Mouse (Mus musculus) liver, embryonic 16.5 days (tissue): Measurements from ENCODE around the gene Ndufs3. TPM values are rescaled to one million over a fixed set of nuclear protein-coding genes. Genes with fewer than 3 reads are reported as not detected.

Experiments
- ATAC-seq: fragments of 200-750 bp; cut with Nextera tagmentation; 2 replicates; pipeline ENCODE4 v1.8.0; 2017; ENCODE audit warnings: low read depth, mild to moderate bottlenecking, moderate number of reproducible peaks, moderate library complexity
- H3K27ac ChIP-seq: fragments of 300-500 bp; sonication (generic); 2 replicates; pipeline ENCODE4 v1.5.1; 2014; ENCODE audit warnings: mild to moderate bottlenecking, low read length
- H3K27me3 ChIP-seq: fragments of 300-500 bp; sonication (generic); 2 replicates; pipeline ENCODE4 v1.6.1; 2014; ENCODE audit warnings: low read depth, low read length, mixed read lengths; ENCODE audit not compliant: control insufficient read depth, insufficient read depth
- H3K36me3 ChIP-seq: fragments of 300-500 bp; sonication (generic); 2 replicates; pipeline ENCODE4 v1.6.1; 2014; ENCODE audit warnings: mild to moderate bottlenecking; ENCODE audit not compliant: control insufficient read depth, insufficient read depth
- H3K4me1 ChIP-seq: fragments of 300-500 bp; sonication (generic); 2 replicates; pipeline ENCODE4 v1.6.1; 2014; ENCODE audit warnings: low read depth, low read length, mixed read lengths; ENCODE audit not compliant: control insufficient read depth
- H3K4me2 ChIP-seq: fragments of 300-500 bp; sonication (generic); 2 replicates; pipeline ENCODE4 v1.6.1; 2014; ENCODE audit warnings: low read depth, low read length, mixed read lengths
- H3K4me3 ChIP-seq: fragments of 300-500 bp; sonication (generic); 2 replicates; pipeline ENCODE4 v1.5.1; 2014; ENCODE audit warnings: low read depth, mild to moderate bottlenecking, low read length
- H3K9ac ChIP-seq: fragments of 300-500 bp; sonication (generic); 2 replicates; pipeline ENCODE4 v1.6.1; 2014; ENCODE audit warnings: low read depth, low read length
- H3K9me3 ChIP-seq: fragments of 300-500 bp; sonication (generic); replicated peaks from 2 replicates; pipeline ENCODE4 v1.6.1; 2016; ENCODE audit warnings: low read length; ENCODE audit not compliant: control insufficient read depth
- WGBS: fragments of 180-500 bp; shearing (Covaris S2); extraction: QIAGEN DNeasy Blood & Tissue Kit; methylation state at CpG from one replicate; pipeline ENCODE4 v1.1.7; 2014; ENCODE audit not compliant: insufficient replicate concordance; 5-methylcytosine and 5-hydroxymethylcytosine counted together
- polyA plus RNA-seq: library from polyadenylated mRNA; unstranded; fragments of >200 nt; fragmentation: Nextera tagmentation; extraction: Ambion mirVana; gene quantifications from 2 replicates; pipeline ENCODE4 v1.2.1, GENCODE M21; 2015

The Ndufs3 gene
- polyA plus RNA-seq, 1 experiment from 2014 or later, result 146 TPM

DNA sequence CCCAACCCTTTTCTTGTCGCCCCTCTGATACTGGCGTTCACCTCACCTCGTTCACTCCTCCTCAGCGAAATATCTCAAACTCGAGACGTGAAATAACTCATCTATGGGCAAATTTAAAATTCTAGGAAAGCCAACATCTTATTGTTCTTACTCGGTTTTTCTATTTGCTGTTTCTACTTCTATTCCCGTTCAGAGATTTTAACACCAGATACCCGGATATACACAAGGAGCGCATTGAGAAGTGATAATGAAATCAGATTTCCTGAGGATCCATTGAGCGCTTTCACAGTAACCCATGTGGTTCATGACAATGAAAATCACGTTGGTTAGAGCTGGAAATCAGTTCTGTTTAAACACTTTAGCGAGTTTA lies 57.0 kb downstream of the Ndufs3 start:
- ATAC-seq, result no peak
- Histone ChIP-seq H3K9ac (peak overlapping the region; percentile 88), H3K4me1 (peaks cover 17% of the 10 kb centered on the region), H3K27ac (peak overlapping the region; percentile 77), H3K27me3 (no peaks in the 10 kb centered on the region), H3K4me2 (peak overlapping the region; percentile 78), H3K9me3 (no peaks in the 10 kb centered on the region), H3K4me3 (peak overlapping the region; percentile 83), H3K36me3 (peaks cover 10% of the 10 kb centered on the region)
- WGBS, result 0% methylated on average over 13 of the region's 13 CpGs

DNA sequence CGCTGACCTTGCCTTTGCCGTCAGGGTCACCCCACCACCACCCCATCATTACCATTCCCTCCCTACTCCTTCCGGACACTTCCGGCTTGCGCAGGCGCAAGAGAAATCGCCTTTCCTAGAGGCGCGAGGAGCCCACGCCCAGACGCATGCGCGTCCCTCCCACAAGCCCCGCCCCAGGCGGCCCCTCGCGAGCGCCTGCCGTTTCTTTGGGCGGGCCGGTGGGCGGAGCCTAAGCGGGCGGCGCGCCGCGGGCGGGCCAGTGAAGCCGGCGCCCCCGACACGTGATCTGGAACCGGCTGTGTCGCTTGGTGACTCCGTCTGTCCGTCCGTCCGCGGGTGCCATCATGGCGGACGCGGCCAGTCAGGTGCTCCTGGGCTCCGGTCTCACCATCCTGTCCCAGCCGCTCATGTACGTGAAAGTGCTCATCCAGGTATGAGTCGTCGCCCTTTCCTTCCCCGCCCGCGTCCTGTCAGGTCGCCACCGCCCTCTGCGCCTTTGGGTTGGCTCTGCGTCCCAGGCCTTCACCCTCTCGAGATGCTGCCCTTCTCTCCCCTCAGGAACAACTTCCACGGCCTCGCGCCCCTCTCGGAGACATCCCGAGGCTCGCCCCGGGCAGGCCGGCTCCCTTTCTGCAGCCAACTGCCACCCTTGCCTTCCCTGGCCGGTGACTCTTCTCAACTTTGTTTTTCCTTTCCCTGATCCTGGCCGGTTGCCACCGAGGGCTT lies 57.5 kb downstream of the Ndufs3 start, which contains the start of gene Mtch2:
TSS of gene Mtch2 (plus strand) at position 201 of the 726 bp plus-strand sequence.
- peak within 1 kb of the TSS; percentile 83 for H3K4me3 ChIP-seq
- peak; percentile 96 for ATAC-seq
- H3K36me3 ChIP-seq, result peaks cover 10% of the 10 kb centered on the region

DNA sequence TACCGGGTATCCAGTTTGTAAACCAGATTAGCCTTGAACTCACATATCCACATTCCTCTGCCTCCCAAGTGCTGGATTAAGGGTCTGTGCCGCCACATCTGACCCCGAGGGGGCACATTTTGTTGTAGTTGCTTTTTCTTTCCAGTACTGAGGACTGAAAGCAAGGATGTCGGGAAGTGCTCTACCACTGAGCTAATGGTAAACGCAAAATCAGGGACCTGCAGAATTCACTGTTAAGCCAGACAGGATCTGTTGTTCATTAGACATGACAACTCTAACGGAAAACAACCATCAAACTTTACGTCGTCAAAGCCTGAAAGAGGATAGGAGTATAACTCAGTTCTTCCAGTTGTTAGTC lies 58.1 kb downstream of the Ndufs3 start:
- H3K9me3 ChIP-seq, result no peaks in the 10 kb centered on the region
- peak overlapping the region; percentile 79 for H3K27ac ChIP-seq
- peaks cover 17% of the 10 kb centered on the region for H3K4me1 ChIP-seq
- peaks cover 10% of the 10 kb centered on the region for H3K36me3 ChIP-seq
- H3K4me3 ChIP-seq, result peak overlapping the region; percentile 83
- H3K27me3 ChIP-seq, result no peaks in the 10 kb centered on the region
- 3% methylated on average over 8 of the region's 8 CpGs for whole genome bisulfite sequencing
- ATAC-seq, result peak; percentile 0; the same call in 1 of the 2 replicates
- H3K4me2 ChIP-seq, result peak overlapping the region; percentile 96
- peak overlapping the region; percentile 67 for H3K9ac ChIP-seq

More for the DNA sequence above, 57.5 kb downstream of the Ndufs3 start, which contains the start of gene Mtch2:
- WGBS, result under 1% methylated on average over 61 of the region's 67 CpGs
- H3K4me2 ChIP-seq, result peak within 1 kb of the TSS; percentile 96
- peaks cover 17% of the 10 kb centered on the region for H3K4me1 ChIP-seq
- no peaks in the 10 kb centered on the region for H3K27me3 ChIP-seq
- H3K27ac ChIP-seq, result peak within 1 kb of the TSS; percentile 79
- H3K9ac ChIP-seq, result peak within 1 kb of the TSS; percentile 88
- H3K9me3 ChIP-seq, result no peaks in the 10 kb centered on the region

DNA sequence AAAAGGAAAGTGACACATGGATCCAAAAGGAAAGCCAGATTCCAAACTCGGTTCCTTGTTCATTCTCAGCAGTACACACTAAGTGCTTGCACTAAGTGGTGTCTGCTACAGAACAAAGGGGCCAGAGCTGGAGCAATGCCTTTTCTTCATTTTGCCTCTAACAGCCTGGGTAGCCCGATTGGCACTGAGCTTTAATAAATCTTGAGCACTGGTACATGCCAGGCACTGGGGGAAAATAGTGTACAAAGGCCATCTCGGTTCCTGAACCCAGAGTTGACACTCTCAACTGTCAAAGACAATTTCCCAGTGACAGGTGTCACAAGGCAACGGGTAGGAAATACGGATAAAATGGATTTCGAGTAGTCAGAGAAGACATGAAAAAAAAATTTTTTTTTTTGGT lies 58.5 kb downstream of the Ndufs3 start:
- Histone ChIP-seq H3K27ac (peak overlapping the region; percentile 79), H3K36me3 (peaks cover 9% of the 10 kb centered on the region)

DNA sequence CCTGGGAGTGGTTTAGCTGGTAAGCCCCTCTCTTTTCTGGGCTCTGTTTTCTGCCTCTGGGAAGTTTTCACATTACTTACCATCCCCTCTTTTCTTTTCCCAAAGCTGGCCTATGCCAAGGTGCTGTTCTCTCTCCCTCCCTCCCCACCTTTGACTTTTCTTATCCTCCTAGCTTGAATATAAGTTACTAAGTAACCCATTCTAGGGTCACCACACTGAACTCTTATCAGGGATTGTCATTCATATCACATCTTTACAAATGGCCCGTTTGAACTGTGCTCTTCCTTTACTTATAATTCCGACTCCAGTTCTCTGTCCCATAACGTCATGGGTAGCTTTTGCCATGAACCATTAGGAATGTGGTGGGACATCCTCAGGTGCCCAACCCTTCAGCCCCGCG lies 59.4 kb downstream of the Ndufs3 start:
- WGBS, result 54% methylated on average over 5 of the region's 5 CpGs
- Histone ChIP-seq H3K9ac (no peak overlapping the region), H3K36me3 (0 out of 2 replicates have a peak, but pooled peaks cover 1% of the 10 kb centered on the region), H3K4me2 (no peak overlapping the region), H3K9me3 (no peaks in the 10 kb centered on the region), H3K4me3 (no peak overlapping the region), H3K27me3 (no peaks in the 10 kb centered on the region), H3K27ac (no peak overlapping the region), H3K4me1 (peaks cover 17% of the 10 kb centered on the region)
- no peak for ATAC-seq

More for the DNA sequence above, 58.5 kb downstream of the Ndufs3 start:
- peak overlapping the region; percentile 67 for H3K9ac ChIP-seq
- 57% methylated on average over 6 of the region's 6 CpGs for WGBS
- H3K9me3 ChIP-seq, result no peaks in the 10 kb centered on the region
- H3K4me2 ChIP-seq, result peak overlapping the region; percentile 96
- no peak for ATAC-seq
- H3K4me3 ChIP-seq, result peak overlapping the region; percentile 83
- no peaks in the 10 kb centered on the region for H3K27me3 ChIP-seq
- peaks cover 17% of the 10 kb centered on the region for H3K4me1 ChIP-seq

Other genes starting within 250 kb of the Ndufs3 start
- 27.6 and 31.7 TPM in 2 replicates for gene Nup160, start 227.6 kb downstream of the Ndufs3 start, polyA plus RNA-seq
- 25.8 and 26.9 TPM in 2 replicates for gene Fnbp4, start 159.5 kb downstream of the Ndufs3 start, polyA plus RNA-seq
- gene Agbl2, start 122.1 kb downstream of the Ndufs3 start, polyA plus RNA-seq, result 0.05 and 0.07 TPM in 2 replicates
- 109 and 117 TPM in 2 replicates for gene Mtch2, start 57.7 kb downstream of the Ndufs3 start, polyA plus RNA-seq
- 1.5 and 1.6 TPM in 2 replicates for gene C1qtnf4, start 19.0 kb downstream of the Ndufs3 start, polyA plus RNA-seq
- gene Kbtbd4, start 87 bp downstream of the Ndufs3 start, polyA plus RNA-seq, result 15.7 TPM in 2 replicates
- 46.8 and 47.9 TPM in 2 replicates for gene Celf1, start 35.6 kb upstream of the Ndufs3 start, polyA plus RNA-seq
- gene Rapsn, start 130.8 kb upstream of the Ndufs3 start, polyA plus RNA-seq, result 0.99 and 1.0 TPM in 2 replicates
- gene Psmc3, start 149.2 kb upstream of the Ndufs3 start, polyA plus RNA-seq, result 130 and 133 TPM in 2 replicates
- 10.4 and 12.2 TPM in 2 replicates for gene Slc39a13, start 165.6 kb upstream of the Ndufs3 start, polyA plus RNA-seq
- gene Spi1, start 177.6 kb upstream of the Ndufs3 start, polyA plus RNA-seq, result 16.6 and 18.2 TPM in 2 replicates
- gene Mybpc3, start 213.3 kb upstream of the Ndufs3 start, polyA plus RNA-seq, result 0.07 and 0.08 TPM in 2 replicates